Mouse (Mus musculus) erythroblast, embryonic 14.5 days (primary cell): ENCODE data around the gene Sobp.

Source experiments
- GATA1 ChIP-seq: IDR thresholded peaks from 2 replicates; pipeline ENCODE4 v1.6.1; 2012; ENCODE audit warnings: low read length, inconsistent platforms, mixed read lengths
- TAL1 ChIP-seq: IDR thresholded peaks from 3 replicates; pipeline ENCODE4 v1.6.1; 2012; ENCODE audit warnings: low read length, inconsistent platforms, mixed read lengths

GRCm38 (mm10) chr10:43128750-43129149 is 45.6 kb downstream of the Sobp start:
- TF ChIP-seq GATA1 (no peak), TAL1 (no peak)
